Mouse (Mus musculus) Muller cell, postnatal 12 days (primary cell): ENCODE results near the gene Psg16.
"Not testable (repeated sequence)": the region's sequence is repeated elsewhere in the genome, so short reads cannot be mapped to it uniquely, and the experiment has no call there.

Experiments
- DNase-seq: peaks from one replicate; pipeline ENCODE4 v3.0.0-alpha.2; 2015; ENCODE audit errors: inconsistent ontology term

Gene Psg16

DNA sequence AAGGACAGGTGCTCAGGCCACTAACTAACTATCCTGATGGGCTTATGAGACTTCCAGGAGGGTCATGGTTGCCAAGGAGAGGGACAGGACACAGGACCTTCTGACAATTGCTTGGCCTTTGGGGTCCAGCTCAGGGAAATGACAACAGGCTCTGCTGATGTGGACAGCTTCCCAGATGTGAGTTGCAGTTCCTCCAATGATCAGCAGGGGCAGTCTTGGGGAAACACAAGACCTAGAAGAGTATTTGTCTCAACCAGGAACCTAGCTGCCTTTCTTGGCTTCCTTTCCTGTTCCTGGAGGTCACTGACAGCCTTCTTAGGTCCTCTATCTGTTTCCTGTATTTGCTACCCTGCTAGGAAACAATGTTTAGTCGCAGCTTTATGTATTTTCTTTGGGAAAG is 17.4 kb downstream of the Psg16 start:
- DNase-seq, result no peak

- DNase-seq, result not testable (repeated sequence)
Observed at GRCm38 (mm10) chr7:17101631-17102030, 27.8 kb downstream of the Psg16 start.

DNA sequence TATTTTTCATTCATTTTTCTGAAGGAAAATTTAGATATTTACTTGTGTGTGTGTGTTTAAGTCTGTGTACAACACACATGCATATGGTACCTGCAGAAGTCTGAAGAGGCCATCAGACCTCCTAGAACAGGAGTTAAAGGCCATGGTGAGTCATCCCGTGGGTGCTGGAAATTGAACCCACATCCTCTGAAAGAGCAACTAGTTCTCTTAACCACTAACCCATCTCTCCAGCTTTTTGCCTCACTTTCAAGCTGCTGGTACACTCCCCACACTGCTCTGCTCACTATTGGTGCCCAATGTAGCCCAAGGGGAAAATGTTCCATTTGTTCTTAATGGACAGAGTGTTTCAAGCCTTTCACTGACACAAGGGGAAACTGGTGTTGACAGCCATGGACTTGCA is 61.5 kb downstream of the Psg16 start:
- DNase-seq, result no peak

DNA sequence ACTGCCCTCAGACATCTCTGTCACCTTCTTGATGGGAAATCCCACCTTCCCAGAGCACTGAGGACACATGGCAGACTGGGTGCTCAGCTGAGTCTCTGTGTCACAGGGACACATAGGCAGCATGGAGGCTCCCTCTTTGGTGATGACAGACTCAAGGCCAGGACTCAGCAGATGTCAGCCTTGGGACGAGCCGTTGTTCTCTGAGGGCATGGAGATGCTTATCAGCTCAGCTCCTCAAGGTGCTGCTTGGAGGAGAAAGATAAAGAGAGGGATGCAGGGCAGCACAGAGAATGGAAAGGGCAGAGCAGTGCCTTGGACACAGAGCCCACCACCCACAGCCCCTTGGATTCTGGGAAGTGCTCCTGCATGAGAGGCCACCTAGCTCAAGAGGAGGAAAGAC is 76.1 kb downstream of the Psg16 start, which contains the start of gene Ceacam3:
Ceacam3 (plus strand) TSS at position 352 of the 400 bp plus-strand sequence.
- DNase-seq, result no peak

GRCm38 (mm10) chr7:17155634-17156033 is 81.8 kb downstream of the Psg16 start:
- peak; percentile 13 for DNase-seq

GRCm38 (mm10) chr7:17156885-17157677 is 83.2 kb downstream of the Psg16 start:
- DNase-seq, result no peak

DNA sequence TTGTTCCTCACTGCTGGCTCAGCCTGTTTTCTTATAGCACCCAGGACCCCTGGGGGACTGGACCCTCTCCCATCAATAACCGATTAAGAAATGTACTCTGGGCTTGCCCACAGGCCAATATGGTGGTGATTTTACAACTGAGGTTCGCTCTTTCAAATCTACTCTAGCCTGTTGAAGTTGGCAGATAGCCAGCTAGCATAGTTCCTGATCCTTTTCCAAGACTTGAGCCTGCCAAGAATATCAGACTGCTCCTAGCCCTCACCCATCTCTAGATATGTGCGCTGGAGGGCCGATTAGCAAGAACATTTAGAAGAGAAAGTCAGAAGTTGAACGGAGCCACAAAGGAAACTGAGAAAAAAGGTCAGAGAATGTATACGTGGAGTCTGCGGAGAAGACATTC is 85.2 kb downstream of the Psg16 start:
- DNase-seq, result no peak

GRCm38 (mm10) chr7:17171827-17172226 is 98.0 kb downstream of the Psg16 start:
- no peak for DNase-seq
